Mouse (Mus musculus) cerebellum, adult 11-12 months (tissue): ENCODE results near the gene Cd72.

Source experiments
- DNase-seq: peaks from one replicate; pipeline ENCODE4 v3.0.0; 2022

Cd72 gene

DNA sequence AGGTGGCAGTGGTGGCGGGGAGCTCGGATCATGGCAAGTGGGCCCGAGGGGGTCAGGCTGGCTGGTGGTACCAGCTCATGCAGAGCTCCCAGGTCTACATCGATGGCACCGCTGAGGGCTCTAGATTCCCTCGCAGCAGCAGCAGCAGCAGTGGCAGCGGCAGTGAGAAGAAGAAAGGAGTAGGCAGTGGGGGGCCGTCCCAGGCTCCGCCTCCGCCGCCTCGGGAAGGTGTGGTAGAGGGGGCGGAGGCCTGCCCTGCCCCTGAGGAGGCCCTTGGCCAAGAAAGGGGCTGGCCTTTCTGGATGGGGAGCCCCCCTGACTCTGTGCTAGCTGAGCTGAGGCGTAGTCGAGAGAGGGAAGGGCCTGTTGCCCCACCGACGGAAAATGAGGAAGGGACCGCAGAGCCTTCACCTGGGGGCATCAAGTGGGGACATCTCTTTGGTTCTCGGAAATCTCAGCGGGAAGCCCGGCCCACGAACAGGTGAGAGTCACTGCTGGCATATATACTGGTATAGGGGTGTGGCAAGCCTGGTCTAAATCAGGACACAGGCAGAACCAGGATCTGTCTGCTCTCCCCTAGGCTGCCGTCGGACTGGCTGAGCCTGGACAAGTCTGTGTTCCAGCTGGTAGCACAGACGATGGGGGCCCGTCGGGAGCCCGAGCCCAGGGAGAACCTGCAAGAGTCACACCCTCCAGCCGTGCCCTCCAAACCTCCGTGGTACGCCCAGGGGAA, 28.6 kb downstream of the Cd72 start:
- no peak for DNase-seq

DNA sequence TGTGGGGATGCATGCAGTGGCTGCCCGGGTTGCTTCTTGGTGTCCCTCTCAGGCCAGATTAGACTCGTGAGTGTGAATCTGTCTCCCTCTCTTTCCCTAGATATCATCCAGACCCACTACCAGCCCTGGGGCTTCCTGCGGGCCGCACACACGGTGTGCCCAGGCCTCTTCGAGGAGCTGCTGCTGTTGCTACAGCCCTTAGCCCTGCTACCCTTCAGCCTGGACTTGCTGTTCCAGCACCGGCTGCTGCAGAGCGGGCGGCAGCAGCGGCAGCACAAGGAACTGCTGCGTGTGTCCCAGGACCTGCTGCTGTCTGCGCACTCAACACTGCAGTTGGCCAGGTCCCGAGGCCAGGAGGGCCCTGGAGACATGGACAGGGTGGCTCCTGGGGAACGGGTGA, 29.2 kb downstream of the Cd72 start:
- DNase-seq: no peak

DNA sequence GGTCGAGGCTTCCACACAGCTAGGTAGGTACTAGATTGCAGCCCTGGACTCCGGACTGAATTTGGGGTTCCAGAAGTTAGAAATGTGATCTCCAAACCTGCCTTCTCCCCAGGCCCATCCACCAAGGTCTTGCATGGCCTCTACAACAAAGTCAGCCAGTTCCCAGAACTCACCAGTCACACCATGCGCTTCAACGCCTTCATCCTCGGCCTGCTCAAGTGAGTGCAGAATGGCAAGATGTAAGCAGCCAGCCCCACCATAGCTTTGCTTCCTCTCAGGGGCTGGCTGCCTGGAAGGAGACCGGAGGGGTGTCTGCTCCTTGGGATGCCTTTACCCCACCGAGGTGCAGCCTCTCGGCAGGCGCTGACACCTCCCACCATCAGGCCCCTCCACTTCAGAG, 30.4 kb downstream of the Cd72 start:
- no peak for DNase-seq

DNA sequence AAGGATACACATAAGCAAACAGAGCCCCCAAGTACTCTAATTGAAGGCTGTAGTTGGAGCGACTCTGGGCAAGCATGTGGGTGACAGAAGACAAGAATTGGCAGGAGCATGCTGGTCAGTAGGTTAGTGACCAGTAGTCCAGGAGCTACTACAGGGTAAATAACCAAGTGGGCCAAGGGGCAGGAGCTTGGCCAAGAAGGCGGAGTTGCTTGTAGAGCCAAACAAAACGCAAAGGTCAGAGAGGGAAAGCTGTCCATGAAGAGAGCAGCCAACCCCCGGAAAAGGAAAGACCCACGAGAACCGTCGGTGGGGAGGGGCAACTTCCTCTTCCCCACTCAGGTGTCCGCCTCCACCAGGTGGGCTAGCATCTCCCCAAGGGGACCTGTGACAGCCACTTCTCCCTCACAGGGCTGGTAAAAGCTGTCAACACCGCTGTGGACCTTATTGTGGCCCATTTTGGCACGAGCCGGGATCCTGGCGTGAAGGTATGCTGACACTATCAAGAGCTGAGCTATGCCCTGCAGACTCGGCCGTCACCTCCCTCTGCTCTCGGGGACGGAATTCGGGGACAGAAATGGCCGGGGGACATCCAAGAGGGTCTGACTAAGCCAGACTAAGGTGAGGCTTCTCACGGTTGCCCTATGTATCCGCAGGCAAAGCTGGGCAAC, 31.0 kb downstream of the Cd72 start:
- DNase-seq: no peak

DNA sequence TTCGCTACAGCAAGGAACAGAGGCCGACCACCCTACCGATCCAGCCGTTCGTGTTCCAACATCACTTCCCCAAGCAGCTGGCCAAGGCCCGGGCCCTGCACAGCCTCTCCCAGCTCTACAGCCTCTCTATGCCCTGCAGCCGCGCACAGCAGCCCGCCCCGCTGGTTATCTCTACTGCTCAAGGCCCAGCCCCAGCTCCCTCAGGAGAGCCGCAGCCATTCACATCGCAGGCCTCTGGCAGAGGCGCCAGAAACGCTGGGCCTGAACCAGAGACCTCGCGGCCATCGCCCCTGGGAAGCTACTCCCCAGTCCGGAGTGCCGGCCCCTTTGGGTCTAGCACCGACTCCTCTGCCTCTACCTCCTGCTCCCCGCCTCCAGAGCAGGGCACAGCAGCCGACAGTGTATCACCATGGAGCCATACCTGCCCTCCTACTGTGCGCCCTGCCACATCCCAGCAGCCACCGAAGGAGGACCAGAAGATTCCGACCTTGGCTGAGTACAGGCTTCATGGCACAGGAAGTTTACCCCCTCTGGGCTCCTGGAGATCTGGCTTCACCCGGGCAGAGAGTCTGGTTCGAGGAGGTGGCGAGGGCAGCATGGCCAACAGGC, 32.7 kb downstream of the Cd72 start:
- DNase-seq: no peak

DNA sequence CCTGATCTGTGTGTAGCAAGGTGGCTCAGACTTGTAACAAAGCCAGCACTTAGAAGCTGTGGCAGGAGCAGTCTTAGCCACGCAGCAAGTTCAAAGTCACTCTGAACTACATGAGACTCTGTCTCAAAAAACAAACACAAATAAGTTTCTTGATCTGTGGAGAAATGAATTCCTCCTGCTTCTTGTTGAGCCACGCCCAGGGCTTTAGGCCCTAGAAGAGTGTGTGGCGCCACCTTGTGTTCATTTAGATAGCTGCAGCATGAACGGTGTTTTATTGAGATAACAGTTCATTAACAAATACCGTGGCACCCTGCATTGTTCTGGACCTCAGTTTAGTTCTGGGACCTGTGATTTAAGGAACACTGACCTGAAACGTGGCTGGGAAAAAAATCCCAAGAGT, 34.1 kb downstream of the Cd72 start:
- peak; percentile 69 for DNase-seq

DNA sequence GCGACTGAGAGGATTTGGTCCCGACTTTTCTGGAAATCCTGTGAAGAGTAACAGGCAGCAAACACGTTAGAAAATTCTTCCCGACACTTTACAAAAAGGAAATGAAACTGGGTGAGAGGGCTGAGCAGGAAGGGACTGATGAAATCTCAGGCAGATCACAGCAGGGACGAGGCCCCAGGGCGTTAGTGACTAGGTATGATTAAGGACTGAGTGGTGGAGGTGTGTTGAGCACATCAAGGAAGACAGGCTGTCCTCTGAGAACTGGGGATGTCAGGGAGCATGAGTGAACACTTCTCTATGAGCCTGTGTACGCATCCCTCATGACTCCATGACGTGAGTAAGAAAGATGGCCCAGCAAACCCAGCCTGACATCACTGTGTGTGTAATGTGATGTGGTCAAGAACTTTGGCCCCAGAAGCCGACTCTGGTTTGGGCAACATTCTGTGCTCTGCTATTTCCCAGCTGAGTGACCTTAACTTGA, 34.6 kb downstream of the Cd72 start:
- no peak for DNase-seq

DNA sequence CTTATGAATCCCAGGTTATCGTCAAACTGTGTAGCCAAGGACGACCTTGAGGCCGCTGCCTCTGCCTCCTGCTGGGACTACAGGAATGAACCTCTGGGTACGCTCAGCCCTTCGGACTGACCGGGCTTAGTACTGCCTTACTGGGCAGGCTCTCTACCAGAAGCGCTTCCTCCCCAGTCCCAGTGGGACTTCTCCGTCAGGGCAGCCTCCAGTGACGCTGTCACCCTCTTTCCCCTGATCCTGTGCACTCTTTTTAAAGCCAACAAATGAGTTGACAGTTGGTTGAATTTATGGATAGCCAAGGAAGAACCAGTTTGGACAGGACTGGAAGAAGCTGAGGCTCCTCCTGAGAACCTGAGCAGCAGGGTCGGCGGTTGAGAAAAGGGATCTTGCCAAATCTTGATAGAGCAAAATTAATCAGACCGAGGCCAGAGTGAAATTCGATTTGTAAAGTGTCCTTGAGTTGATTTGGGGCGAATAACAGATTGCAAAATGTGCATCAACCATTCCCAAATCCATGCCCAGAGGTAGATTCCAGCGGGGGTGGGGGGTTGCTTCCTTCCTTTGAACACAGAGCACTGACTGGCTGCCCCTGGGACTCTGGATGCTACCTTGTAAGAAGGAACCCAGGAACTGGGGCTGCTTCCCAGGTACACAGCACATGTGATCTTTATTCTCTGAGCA, 35.3 kb downstream of the Cd72 start:
- no peak for DNase-seq

DNA sequence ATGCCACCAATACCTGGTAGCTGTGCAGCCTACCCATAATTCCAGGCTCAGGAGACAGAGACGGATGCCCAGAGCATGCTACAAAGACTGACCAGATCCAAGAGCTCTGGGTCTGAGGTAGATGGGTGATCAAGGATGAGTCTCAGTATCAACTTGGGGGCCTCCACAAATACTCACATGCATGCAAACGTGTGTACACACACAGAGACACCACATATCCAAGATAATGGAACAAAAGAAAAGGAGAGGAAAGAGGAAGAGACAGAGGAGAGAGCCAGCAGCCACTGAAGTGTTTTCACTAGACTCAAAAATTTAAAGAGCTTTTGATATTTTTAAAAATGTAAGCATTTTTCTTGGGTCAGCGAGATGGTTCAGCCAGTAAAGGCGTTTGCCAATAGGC, 36.0 kb downstream of the Cd72 start:
- DNase-seq: no peak

DNA sequence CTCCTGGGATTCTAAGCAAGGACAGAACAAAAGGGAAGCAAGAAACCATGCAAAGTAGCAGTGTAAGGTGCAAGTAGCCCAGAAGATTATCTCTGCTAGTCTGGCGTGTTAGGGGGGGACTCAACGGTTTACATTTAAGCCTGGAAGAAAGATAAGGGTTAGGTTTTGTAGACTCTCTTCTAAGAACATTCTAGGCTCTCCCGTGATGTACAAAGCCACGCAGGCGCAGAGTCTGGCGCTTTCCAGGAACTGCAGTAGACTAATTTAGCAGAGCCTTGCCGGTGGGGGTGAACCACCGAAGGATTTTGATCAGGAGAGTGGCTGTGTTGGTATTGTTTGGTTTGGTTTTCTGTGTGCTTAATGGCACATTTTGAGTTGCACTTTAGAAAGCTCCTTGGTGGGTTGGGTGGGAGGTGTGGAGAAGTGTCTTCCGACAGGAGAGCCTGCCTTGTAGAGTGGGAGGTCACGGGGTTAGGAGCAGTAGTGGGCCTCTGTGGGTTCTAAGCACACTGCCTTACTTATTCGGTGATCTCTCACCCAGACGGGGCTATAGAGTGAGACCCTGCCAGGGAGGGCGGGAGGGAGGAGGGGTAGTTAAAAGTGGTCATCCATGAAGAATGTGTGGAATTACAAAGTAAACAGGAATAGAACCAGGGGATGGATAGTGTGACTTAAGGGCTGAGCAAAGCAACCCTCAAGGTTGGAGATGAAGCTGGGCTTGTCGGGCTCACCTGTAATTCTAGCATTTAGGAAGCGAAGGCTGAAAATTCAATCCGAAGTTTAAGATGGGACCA, 37.0 kb downstream of the Cd72 start:
- DNase-seq: no peak

DNA sequence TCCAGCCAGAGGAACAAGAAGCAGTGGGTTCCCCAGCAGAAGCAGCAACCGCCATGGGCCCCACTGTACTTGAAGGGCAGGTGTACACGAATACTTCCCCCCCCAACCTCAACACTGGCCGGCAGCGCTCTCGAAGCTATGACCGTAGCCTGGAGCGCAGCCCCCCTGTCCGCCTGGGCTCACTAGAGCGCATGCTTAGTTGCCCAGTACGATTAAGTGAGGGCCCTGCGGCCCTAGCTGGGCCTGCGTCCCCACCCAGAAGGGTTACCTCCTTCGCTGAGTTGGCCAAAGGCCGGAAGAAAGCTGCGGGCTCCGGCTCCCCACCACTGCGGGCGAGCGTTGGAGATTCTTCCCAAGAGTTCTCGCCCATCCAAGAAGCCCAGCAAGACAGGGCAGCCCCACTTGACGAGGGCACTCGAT, 38.3 kb downstream of the Cd72 start:
- DNase-seq: no peak

DNA sequence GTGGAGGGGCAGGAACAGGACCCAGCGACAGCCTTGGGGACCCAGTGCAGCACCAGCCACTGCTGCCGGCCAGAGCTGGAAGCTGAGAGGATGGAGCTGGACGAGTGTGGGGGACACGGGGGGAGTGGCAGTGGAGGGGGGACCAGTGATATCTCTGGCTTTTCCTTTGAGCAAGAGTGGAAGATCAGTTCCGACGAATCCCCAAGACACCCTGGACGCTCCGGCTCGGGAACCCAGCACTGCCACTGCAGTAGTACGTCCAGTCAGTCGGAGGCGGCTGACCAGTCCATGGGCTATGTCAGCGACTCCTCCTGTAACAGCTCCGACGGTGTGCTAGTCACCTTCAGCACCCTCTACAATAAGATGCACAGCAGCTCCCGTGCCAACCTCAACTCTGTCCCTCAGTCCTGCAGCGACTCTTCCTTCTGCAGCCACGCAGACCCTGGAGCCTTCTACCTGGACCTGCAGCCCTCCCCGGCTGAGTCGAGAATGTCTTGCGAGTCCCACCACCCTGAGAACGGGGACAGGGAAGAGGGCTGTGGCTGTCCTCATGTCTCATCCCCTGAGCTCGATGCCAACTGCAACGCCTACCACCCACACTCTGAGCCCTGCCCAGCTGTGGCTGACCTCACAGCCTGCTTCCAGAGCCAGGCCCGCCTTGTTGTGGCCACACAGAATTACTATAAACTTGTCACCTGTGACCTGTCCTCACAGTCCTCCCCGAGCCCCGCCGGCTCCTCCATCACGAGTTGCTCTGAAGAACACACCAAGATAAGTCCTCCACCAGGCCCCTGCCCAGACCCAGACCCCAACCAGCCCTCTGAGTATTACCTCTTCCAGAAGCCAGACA, 39.0 kb downstream of the Cd72 start:
- DNase-seq: no peak

DNA sequence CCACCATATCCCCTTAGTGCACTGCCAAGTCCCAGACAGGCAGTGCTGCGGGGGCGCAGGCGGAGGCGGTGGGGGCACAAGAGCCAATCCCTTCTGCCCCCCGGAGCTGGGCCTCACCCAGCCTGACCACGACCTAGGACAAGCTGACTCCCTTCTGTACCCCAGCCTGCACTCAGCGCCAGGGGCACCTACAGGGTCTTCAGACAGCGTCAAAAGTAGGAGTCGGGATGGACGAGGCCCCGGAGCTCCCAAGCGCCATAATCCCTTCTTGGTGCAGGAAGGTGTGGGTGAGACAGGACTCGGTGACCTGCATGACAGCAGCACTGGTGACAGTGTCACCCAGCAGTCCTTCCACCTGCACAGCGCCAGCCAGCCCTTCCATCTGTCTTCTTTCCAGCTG, 39.7 kb downstream of the Cd72 start:
- no peak for DNase-seq

DNA sequence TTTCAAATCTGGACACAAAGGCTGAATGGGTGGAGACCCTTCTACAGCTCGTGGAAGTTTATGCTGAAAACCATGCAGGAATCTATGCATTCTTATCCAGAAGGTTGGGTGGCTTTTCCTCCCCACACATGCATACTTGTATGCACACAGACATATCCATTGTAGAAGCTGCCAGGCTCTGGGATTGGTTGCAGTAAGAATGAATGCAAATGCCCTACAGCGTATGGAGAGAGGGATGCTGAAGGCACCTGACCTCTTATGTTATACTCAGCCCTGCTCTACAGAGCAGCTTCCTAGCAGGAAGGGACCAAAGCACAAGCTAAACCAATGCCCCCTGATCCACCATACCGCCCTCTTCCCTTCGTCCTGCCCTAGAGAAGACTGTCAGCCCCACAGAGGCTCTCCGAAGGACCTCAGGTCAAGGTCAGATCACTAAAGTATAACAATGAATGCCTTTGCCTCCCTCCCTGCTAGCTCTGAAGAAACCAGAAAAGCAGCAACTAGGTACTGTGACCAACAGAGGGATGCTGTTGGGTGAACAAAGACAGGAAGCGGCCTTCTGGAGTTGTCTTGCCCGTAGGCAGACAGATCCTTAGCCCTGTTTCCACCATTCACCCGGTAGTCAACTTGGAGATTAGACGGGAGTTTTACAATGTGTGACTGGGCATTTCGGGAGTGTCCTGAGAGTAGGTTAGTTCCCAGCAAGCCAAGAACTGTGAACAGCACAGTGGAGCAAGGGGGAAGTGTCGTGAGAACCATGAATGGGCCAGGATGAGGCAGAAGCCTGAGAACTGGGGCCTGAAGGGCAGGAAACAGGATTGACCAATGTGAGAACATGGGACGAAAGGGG, 47.1 kb downstream of the Cd72 start:
- DNase-seq: no peak

DNA sequence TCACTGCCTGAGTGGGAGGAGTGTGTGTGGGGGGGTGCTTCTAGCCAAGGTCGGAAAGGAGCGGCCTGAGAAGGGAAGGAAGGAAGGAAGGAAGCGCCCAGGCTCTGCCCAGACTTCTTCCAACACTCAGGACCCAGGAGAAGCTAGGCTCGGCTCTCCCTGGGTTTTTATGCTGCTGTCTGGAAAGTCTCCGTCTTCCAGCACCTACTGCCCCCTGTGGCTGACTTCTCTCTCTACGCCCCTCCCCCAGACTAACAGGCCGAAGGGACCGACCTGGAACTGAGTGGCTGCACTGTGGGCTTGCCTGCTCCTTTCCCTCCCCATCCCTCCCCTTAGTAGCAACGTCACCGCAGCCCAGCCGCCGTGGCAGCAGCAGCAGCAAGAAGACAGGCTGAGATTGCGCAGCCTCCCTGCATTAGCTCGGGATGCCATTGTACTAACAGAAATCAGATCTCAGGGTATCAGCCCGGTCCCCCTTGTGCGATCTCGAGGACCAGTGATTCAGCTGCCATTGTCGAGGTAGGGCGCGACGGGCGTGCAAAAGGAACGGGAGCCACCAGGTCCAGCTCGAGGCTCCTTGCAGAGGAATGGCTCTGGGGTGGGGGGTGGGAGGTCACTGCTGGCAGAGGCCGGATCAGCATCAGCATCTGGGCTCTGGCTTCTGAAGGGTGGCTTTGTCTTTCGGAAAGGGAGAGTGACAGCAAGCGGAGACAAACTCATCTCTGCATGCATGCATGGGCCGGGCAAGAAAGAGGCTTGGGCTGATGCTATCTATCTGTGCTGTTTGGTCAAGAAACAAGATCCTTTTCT, 48.1 kb downstream of the Cd72 start:
- peak; percentile 67 for DNase-seq

DNA sequence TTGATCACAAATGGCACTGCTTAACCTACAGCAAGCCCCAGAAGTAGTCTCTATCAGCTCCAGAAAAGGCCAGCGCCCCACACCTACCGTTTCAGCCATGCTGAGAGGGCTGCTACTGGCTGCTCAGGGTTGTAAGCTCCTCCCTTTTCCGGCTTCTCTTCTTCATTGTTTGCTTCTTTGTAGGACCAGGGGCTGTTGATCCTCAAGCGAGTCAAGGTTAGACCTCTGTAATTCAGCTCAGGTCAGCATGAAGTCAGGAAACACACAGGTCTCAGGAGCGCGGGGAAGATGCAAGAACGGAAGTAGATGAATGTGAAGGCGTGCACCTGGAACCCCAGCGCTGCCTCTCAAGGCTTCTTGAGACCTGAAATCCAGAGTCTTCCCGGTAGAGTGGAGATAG, 49.7 kb downstream of the Cd72 start:
- no peak for DNase-seq

DNA sequence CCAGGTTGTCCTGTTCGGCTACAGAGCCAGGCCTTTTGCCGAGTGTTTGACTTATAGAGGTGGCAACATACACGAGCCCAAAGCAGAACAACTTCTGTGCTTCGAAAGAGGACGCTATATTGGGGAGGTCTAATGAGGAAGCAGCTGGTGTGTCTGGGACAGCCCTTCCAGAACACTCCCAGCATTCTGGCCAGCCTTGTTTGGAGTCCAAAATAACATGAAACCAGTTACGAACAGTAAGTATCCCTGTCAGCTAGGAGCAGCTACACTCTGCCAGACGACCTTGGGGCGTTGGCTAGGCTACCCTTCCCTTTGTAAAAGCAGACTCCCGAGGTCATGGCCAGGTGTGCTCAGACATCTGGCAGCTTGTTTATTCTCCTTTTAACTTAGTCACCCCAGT, 52.2 kb downstream of the Cd72 start:
- no peak for DNase-seq

DNA sequence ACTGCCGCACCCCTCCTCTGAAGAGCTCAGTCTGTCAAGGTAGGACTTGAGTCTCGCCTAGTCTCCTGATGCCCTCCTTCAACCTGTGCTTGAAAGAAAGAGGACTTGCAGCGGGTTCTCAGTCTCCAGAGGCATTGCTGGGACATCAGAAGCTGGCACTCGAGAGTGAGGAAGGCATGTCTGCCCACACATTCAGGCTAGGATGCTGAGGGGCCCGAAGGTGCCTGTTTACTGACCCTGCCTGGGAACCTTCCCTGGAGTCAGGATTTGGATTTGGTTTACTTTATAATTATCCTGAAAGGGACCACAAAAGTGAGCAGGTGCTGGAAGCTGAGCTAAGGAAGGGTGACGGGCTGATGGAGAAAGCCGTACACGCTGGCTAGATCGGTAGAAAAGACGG, 52.9 kb downstream of the Cd72 start:
- no peak for DNase-seq

DNA sequence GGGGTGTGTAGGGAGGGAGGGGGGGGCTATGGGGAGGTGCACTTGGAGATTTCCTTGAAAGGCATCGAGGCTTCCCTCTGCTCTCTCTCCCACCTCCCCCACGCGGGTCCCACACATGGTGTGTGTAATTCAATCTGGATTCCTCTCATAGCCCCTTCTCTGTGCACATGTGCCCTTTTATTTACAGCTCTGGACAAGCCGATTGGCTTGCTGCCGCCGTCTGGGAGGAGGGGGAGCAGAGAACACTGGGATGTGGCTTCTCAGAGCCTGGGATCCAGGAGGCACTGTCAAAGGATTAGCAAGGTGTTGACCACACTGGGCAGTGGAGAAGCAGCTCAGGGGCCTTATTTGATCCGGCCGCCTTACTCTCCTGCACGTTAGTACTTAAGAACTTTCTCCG, 53.5 kb downstream of the Cd72 start:
- no peak for DNase-seq
